Mouse (Mus musculus) kidney, adult 2 months (tissue): Measurements from ENCODE around the gene Tedc2. TPM values are rescaled to one million over a fixed set of nuclear protein-coding genes. Genes with fewer than 3 reads are reported as not detected.

Experiments used
- DNase-seq: peaks from one replicate; pipeline ENCODE4 v3.0.0; 2021
- H3K27ac ChIP-seq: fragments of 200-500 bp; 2 replicates; pipeline ENCODE4 v1.5.1; 2012; ENCODE audit warnings: low read depth, low read length, control low read depth, inconsistent platforms; ENCODE audit not compliant: insufficient read depth
- H3K27me3 ChIP-seq: fragments of 200-500 bp; replicated peaks from 2 replicates; pipeline ENCODE4 v1.6.1; 2012; ENCODE audit warnings: mild to moderate bottlenecking, moderate library complexity, low read length, inconsistent platforms; ENCODE audit not compliant: control insufficient read depth, insufficient read depth
- H3K36me3 ChIP-seq: fragments of 200-500 bp; 2 replicates; pipeline ENCODE4 v1.6.1; 2012; ENCODE audit warnings: mild to moderate bottlenecking, moderate library complexity, low read length, inconsistent platforms; ENCODE audit not compliant: control insufficient read depth, insufficient read depth
- H3K4me1 ChIP-seq: fragments of 200-500 bp; 2 replicates; pipeline ENCODE4 v1.6.1; 2011; ENCODE audit warnings: low read length; ENCODE audit not compliant: control insufficient read depth, insufficient read depth
- H3K4me3 ChIP-seq: fragments of 200-500 bp; 2 replicates; pipeline ENCODE4 v1.5.1; 2011; ENCODE audit warnings: mild to moderate bottlenecking, low read depth, low read length, control low read depth; ENCODE audit not compliant: insufficient read depth
- CTCF ChIP-seq: fragments of 200-500 bp; conservative IDR thresholded peaks from 2 replicates; pipeline ENCODE4 v1.5.1; 2011; ENCODE audit warnings: low read depth, mild to moderate bottlenecking, control low read depth, low read length, moderate library complexity, mixed read lengths; ENCODE audit not compliant: insufficient read depth, insufficient read length
- POLR2A ChIP-seq: fragments of 200-500 bp; IDR thresholded peaks from one replicate; pipeline ENCODE4 v1.6.1; 2011; ENCODE audit warnings: low read depth, low read length, control low read depth
- WGBS: fragments of 180-500 bp; shearing (Covaris S2); methylation state at CpG from one replicate; pipeline ENCODE4 v1.1.7; 2018; 5-methylcytosine and 5-hydroxymethylcytosine counted together
- polyA plus RNA-seq: library from polyadenylated mRNA; depleted of rRNA; stranded (reverse); fragments of >200 nt; gene quantifications from 2 replicates; pipeline ENCODE4 v1.2.3, GENCODE M21; 2012

Gene Tedc2
- polyA plus RNA-seq, 1 experiment, result 4.6 TPM

GRCm38 (mm10) chr17:24226721-24227120 is 6.1 kb upstream of the Tedc2 start:
- TF ChIP-seq POLR2A, result no peak
- no peak for TF ChIP-seq CTCF
- WGBS, result 83% methylated on average over 8 of the region's 8 CpGs
- Histone ChIP-seq H3K36me3 (no peaks in the 10 kb centered on the region), H3K27me3 (no peaks in the 10 kb centered on the region), H3K27ac (no peak overlapping the region), H3K4me3 (no peak overlapping the region), H3K4me1 (no peaks in the 10 kb centered on the region)
- no peak for DNase-seq

DNA sequence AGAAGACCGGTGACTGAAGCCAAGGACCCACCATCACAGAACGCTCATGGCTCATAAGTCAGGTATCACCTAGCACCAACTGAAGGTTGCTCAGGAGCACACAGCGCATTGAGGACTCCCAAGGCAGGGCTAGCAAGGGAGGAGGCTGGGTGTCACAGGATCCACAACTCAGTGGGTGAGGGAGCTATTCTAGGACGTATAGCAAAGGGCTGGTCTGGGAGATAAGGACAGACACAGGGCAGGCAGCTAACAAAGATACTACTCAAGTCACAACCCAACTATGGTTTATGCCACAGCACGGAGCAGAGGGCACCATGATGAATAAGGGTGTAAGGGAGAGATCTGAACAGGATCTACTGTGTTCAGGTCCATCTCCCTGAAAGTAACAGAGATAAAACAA is 5.2 kb upstream of the Tedc2 start:
- H3K4me3 ChIP-seq, result no peak overlapping the region
- H3K27ac ChIP-seq, result no peak overlapping the region
- 97% methylated on average over 5 of the region's 5 CpGs for WGBS
- DNase-seq, result no peak
- no peaks in the 10 kb centered on the region for H3K27me3 ChIP-seq
- peaks cover 4% of the 10 kb centered on the region for H3K4me1 ChIP-seq
- no peak for TF ChIP-seq POLR2A
- TF ChIP-seq CTCF, result no peak
- no peaks in the 10 kb centered on the region for H3K36me3 ChIP-seq

DNA sequence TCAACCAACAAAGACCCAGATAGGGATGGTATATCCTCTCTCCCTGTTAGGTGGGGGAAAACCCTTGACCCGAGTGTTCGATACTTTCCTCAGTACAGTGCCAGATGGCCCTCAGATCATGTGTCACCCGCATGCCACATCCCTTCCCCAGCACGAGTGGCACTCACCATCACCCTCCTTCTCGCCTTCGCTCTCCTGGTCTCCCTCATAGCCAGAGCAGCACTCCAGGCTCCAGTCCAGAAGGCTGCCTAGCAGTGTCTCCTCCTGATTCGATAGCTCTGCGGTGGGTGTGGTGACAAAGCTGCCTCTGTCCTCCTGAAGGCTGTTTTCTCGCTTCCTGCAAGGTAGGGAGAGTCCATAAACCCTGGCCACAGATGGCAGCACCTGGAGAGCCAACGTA is 4.1 kb upstream of the Tedc2 start:
- H3K27ac ChIP-seq, result no peak overlapping the region
- TF ChIP-seq POLR2A, result no peak
- no peak for TF ChIP-seq CTCF
- H3K4me3 ChIP-seq, result no peak overlapping the region
- H3K36me3 ChIP-seq, result no peaks in the 10 kb centered on the region
- WGBS, result 89% methylated on average over 10 of the region's 10 CpGs
- H3K27me3 ChIP-seq, result no peaks in the 10 kb centered on the region
- H3K4me1 ChIP-seq, result peaks cover 8% of the 10 kb centered on the region
- DNase-seq, result no peak

DNA sequence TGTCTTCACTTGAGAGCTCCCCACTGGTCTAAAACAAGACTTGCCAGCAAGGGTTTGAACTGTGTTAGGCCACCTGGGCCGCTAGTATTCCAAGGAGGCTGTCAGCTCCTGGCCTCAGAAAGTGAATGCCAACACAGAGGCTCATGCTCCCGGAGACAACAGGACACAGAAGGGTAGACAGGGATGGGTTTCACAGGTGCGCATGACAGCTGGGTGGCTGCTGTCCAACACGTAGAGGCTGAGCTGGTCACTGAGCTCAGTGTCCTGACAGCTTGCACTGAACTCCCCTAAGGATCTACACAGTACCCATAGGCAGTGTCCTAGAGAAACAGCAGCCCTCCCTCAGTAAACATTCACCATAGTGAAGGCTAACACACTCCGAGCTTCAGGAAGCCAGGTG is 2.9 kb upstream of the Tedc2 start:
- TF ChIP-seq CTCF, result no peak
- TF ChIP-seq POLR2A, result no peak
- Histone ChIP-seq H3K36me3 (no peaks in the 10 kb centered on the region), H3K27me3 (no peaks in the 10 kb centered on the region), H3K4me1 (peaks cover 8% of the 10 kb centered on the region), H3K4me3 (no peak overlapping the region), H3K27ac (no peak overlapping the region)
- 87% methylated on average over 5 of the region's 5 CpGs for WGBS
- DNase-seq, result no peak

GRCm38 (mm10) chr17:24222653-24223052 is 2.0 kb upstream of the Tedc2 start:
- H3K4me3 ChIP-seq, result no peak overlapping the region
- DNase-seq, result no peak
- TF ChIP-seq POLR2A (no peak), CTCF (no peak)
- WGBS, result 68% methylated on average over 6 of the region's 6 CpGs
- no peaks in the 10 kb centered on the region for H3K36me3 ChIP-seq
- no peak overlapping the region for H3K27ac ChIP-seq
- no peaks in the 10 kb centered on the region for H3K27me3 ChIP-seq
- H3K4me1 ChIP-seq, result peaks cover 8% of the 10 kb centered on the region

DNA sequence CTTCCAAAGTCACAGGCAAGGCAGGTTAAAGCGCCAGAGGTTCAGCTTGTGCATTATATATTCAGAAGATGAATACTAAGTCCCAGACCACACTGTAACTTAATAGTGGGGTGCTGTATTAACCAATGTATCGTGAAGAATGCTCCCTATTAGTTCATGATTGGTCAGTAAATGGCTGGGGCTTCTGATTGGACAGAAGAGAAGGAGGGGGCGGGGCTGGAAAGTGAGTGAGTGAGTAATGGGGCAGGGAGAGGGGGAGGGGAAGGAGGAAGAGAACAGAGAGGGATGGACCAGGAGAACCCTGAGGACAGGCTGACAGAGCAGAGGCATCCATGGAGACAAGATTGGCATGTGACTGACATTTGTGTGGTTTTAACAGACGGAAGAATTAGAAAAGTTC is 3.8 kb downstream of the Tedc2 start:
- H3K4me3 ChIP-seq, result no peak overlapping the region
- H3K4me1 ChIP-seq, result peaks cover 8% of the 10 kb centered on the region
- H3K36me3 ChIP-seq, result no peaks in the 10 kb centered on the region
- no peaks in the 10 kb centered on the region for H3K27me3 ChIP-seq
- TF ChIP-seq POLR2A, result no peak
- TF ChIP-seq CTCF, result no peak
- 82% methylated on average over 4 of the region's 4 CpGs for WGBS
- H3K27ac ChIP-seq, result no peak overlapping the region
- DNase-seq, result no peak

GRCm38 (mm10) chr17:24213186-24213585 is 7.5 kb downstream of the Tedc2 start:
- 0 out of 2 replicates have a peak, but pooled peaks cover 4% of the 10 kb centered on the region for H3K4me1 ChIP-seq
- H3K36me3 ChIP-seq, result no peaks in the 10 kb centered on the region
- no peak overlapping the region for H3K4me3 ChIP-seq
- DNase-seq, result no peak
- no peak overlapping the region for H3K27ac ChIP-seq
- WGBS, result 81% methylated on average over 6 of the region's 6 CpGs
- H3K27me3 ChIP-seq, result no peaks in the 10 kb centered on the region
- TF ChIP-seq POLR2A, result no peak
- no peak for TF ChIP-seq CTCF
